Mouse (Mus musculus) bone marrow macrophage, adult 2 months (primary cell): ENCODE measurements around the gene Atp6v1f.

Source experiments
- CTCF ChIP-seq: IDR thresholded peaks from 2 replicates; pipeline ENCODE4 v1.5.1; 2012; ENCODE audit warnings: low read depth, mild to moderate bottlenecking, low read length, moderate library complexity
- POLR2A ChIP-seq: IDR thresholded peaks from 2 replicates; pipeline ENCODE4 v1.6.1; 2012; ENCODE audit warnings: mild to moderate bottlenecking, low read depth, low read length, borderline replicate concordance

DNA sequence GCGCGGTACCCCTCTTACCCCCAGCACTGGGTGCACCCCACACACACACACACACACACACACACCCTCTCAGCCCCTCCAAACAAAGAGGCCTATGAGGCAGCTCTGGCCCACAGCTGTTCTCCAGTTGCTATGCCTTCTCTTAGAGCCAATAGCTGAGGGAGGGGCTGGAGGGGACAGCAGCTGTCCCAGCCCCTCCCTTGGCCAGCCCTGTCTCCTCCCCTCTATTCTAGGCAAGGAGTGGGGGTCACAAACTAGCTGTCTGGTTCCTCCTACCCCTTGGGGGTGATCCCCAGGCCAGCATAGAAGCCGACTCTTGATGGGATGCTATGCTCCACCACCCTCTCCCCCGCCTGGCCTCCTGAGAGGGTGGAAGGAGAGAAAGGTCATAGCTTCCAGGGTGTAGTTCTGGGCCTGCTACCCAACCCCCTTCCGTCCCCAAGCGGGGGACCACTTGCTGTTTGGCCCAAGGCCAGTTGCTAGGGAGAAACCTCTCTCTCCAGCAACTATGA, 31.5 kb upstream of the Atp6v1f start:
- TF ChIP-seq CTCF (no peak), POLR2A (no peak)
